Mouse (Mus musculus) E14TG2a.4 (cell line): ENCODE data around the gene Unc13c.

Source experiments
- H3K27me3 ChIP-seq: 2 replicates; pipeline ENCODE4 v1.6.1; 2014; ENCODE audit warnings: low read length, control low read depth; ENCODE audit not compliant: insufficient read depth
- H3K36me3 ChIP-seq: 2 replicates; pipeline ENCODE4 v1.6.1; 2014; ENCODE audit warnings: low read length, control low read depth; ENCODE audit not compliant: insufficient read depth
- H3K4me1 ChIP-seq: replicated peaks from 2 replicates; pipeline ENCODE4 v1.6.1; 2014; ENCODE audit warnings: low read depth, low read length, control low read depth
- H3K4me3 ChIP-seq: replicated peaks from 2 replicates; pipeline ENCODE4 v1.5.1; 2014; ENCODE audit warnings: mild to moderate bottlenecking, low read length
- H3K9me3 ChIP-seq: 2 replicates; pipeline ENCODE4 v1.6.1; 2014; ENCODE audit warnings: low read length, control low read depth
- CTCF ChIP-seq: conservative IDR thresholded peaks from 2 replicates; pipeline ENCODE4 v1.5.1; 2014; ENCODE audit warnings: low read length
- NANOG ChIP-seq: IDR thresholded peaks from 2 replicates; pipeline ENCODE4 v1.6.1; 2014; ENCODE audit warnings: borderline replicate concordance, low read length, mixed read lengths
- POU5F1 ChIP-seq: IDR thresholded peaks from 2 replicates; pipeline ENCODE4 v1.6.1; 2014; ENCODE audit warnings: low read length, borderline replicate concordance

Unc13c gene

GRCm38 (mm10) chr9:73806681-73807080 is 162.1 kb downstream of the Unc13c start:
- Histone ChIP-seq H3K9me3 (no peaks in the 10 kb centered on the region), H3K27me3 (no peaks in the 10 kb centered on the region), H3K4me1 (no peaks in the 10 kb centered on the region), H3K4me3 (no peak overlapping the region), H3K36me3 (no peaks in the 10 kb centered on the region)
- no peak for TF ChIP-seq CTCF
- no peak for TF ChIP-seq POU5F1
- TF ChIP-seq NANOG, result no peak

GRCm38 (mm10) chr9:73774616-73775015 is 194.2 kb downstream of the Unc13c start:
- H3K4me1 ChIP-seq, result no peaks in the 10 kb centered on the region
- no peaks in the 10 kb centered on the region for H3K36me3 ChIP-seq
- H3K27me3 ChIP-seq, result no peaks in the 10 kb centered on the region
- H3K4me3 ChIP-seq, result no peak overlapping the region
- no peak for TF ChIP-seq NANOG
- TF ChIP-seq CTCF, result no peak
- TF ChIP-seq POU5F1, result no peak
- H3K9me3 ChIP-seq, result no peaks in the 10 kb centered on the region; the same call in 1 of the 2 replicates

- Histone ChIP-seq H3K9me3 (no peaks in the 10 kb centered on the region), H3K27me3 (no peaks in the 10 kb centered on the region), H3K4me1 (no peaks in the 10 kb centered on the region), H3K4me3 (no peak overlapping the region), H3K36me3 (no peaks in the 10 kb centered on the region)
- TF ChIP-seq POU5F1 (no peak), NANOG (no peak), CTCF (no peak)
Observed at GRCm38 (mm10) chr9:73755185-73755584, 213.6 kb downstream of the Unc13c start.

GRCm38 (mm10) chr9:73753480-73753879 is 215.3 kb downstream of the Unc13c start:
- TF ChIP-seq CTCF (no peak), POU5F1 (no peak), NANOG (no peak)
- Histone ChIP-seq H3K9me3 (no peaks in the 10 kb centered on the region), H3K36me3 (no peaks in the 10 kb centered on the region), H3K27me3 (no peaks in the 10 kb centered on the region), H3K4me1 (no peaks in the 10 kb centered on the region), H3K4me3 (no peak overlapping the region)

- H3K9me3 ChIP-seq, result no peaks in the 10 kb centered on the region
- H3K4me3 ChIP-seq, result no peak overlapping the region
- no peak for TF ChIP-seq POU5F1
- no peak for TF ChIP-seq CTCF
- TF ChIP-seq NANOG, result no peak
- no peaks in the 10 kb centered on the region for H3K4me1 ChIP-seq
- no peaks in the 10 kb centered on the region for H3K36me3 ChIP-seq
- H3K27me3 ChIP-seq, result no peaks in the 10 kb centered on the region
Observed at GRCm38 (mm10) chr9:73751344-73751743, 217.4 kb downstream of the Unc13c start.

GRCm38 (mm10) chr9:73734446-73734845 is 234.3 kb downstream of the Unc13c start:
- Histone ChIP-seq H3K27me3 (no peaks in the 10 kb centered on the region), H3K4me3 (no peak overlapping the region), H3K36me3 (no peaks in the 10 kb centered on the region), H3K4me1 (no peaks in the 10 kb centered on the region), H3K9me3 (no peaks in the 10 kb centered on the region)
- TF ChIP-seq NANOG (no peak), CTCF (no peak), POU5F1 (no peak)

- Histone ChIP-seq H3K27me3 (no peaks in the 10 kb centered on the region), H3K9me3 (no peaks in the 10 kb centered on the region), H3K36me3 (no peaks in the 10 kb centered on the region), H3K4me3 (no peak overlapping the region), H3K4me1 (no peaks in the 10 kb centered on the region)
- TF ChIP-seq CTCF (no peak), NANOG (no peak), POU5F1 (no peak)
Observed at GRCm38 (mm10) chr9:73725717-73726662, 242.8 kb downstream of the Unc13c start.

- no peaks in the 10 kb centered on the region for H3K27me3 ChIP-seq
- no peaks in the 10 kb centered on the region for H3K4me1 ChIP-seq
Observed at GRCm38 (mm10) chr9:73724776-73725175, 244.0 kb downstream of the Unc13c start.

GRCm38 (mm10) chr9:73713508-73713907 is 255.3 kb downstream of the Unc13c start:
- Histone ChIP-seq H3K36me3 (no peaks in the 10 kb centered on the region), H3K9me3 (no peaks in the 10 kb centered on the region), H3K27me3 (no peaks in the 10 kb centered on the region), H3K4me3 (no peak overlapping the region), H3K4me1 (no peaks in the 10 kb centered on the region)
- TF ChIP-seq CTCF, result no peak

More at GRCm38 (mm10) chr9:73724776-73725175, 244.0 kb downstream of the Unc13c start:
- no peak overlapping the region for H3K4me3 ChIP-seq
- H3K9me3 ChIP-seq, result no peaks in the 10 kb centered on the region
- H3K36me3 ChIP-seq, result no peaks in the 10 kb centered on the region
- no peak for TF ChIP-seq POU5F1
- TF ChIP-seq CTCF, result no peak
- no peak for TF ChIP-seq NANOG
